Comparison of ENCODE assay signal across 8 mouse cellular contexts in the genomic region with DNA sequence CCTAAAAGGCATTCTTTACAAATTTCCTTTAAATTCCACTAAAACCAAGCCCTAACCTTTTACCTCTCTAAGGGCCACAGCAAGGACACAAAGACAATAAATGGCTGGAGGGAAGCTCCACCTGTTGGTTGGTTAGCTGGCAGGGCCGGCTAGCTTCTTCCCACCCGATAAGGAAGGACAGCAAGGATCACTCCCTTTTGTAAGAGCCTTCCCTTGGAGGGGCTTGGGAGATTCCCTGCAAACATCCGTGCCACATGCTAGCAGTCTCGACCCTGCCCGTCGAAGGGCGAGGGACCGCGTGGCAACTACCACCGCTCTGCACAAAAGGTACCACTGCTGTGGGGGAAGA. TPM values are rescaled to one million over a fixed set of nuclear protein-coding genes. Genes with fewer than 3 reads are reported as not detected.
DNase-seq lines count a peak whose midpoint lies in the region; ATAC-seq lines count a peak whose summit lies in the region.

No protein-coding gene starts in this region.

- peak overlapping the region; percentile 85 for H3K4me3 ChIP-seq in kidney, embryonic 16.5 days (ENCODE audit: low read length)
- peak overlapping the region; percentile 60 for H3K4me3 ChIP-seq in brown adipose tissue, adult 24 weeks (ENCODE audit: insufficient read depth, low read depth, low read length)
- peak overlapping the region; percentile 97 for H3K4me3 ChIP-seq in hindbrain, embryonic 16.5 days (ENCODE audit: low read length)
- H3K4me3 ChIP-seq in midbrain, embryonic 14.5 days (replicated peaks; ENCODE audit: low read depth, low read length), result peak overlapping the region; percentile 91

- H3K9me3 ChIP-seq in kidney, embryonic 16.5 days (ENCODE audit: low read length), result no peaks in the 10 kb centered on the region
- no peaks in the 10 kb centered on the region for H3K9me3 ChIP-seq in hindbrain, embryonic 16.5 days (ENCODE audit: control insufficient read depth, low read length)
- no peaks in the 10 kb centered on the region for H3K9me3 ChIP-seq in midbrain, embryonic 14.5 days (ENCODE audit: control insufficient read depth, low read length)

- WGBS in kidney, embryonic 16.5 days, result under 1% methylated on average over 10 of the region's 10 CpGs
- WGBS in hindbrain, embryonic 16.5 days, result under 1% methylated on average over 10 of the region's 10 CpGs
- 0% methylated on average over 10 of the region's 10 CpGs for WGBS in midbrain, embryonic 14.5 days

- no peaks in the 10 kb centered on the region for H3K27me3 ChIP-seq in kidney, embryonic 16.5 days (ENCODE audit: insufficient read depth, low read length)
- H3K27me3 ChIP-seq in hindbrain, embryonic 16.5 days (replicated peaks; ENCODE audit: control insufficient read depth, insufficient read depth, low read length), result no peaks in the 10 kb centered on the region
- H3K27me3 ChIP-seq in midbrain, embryonic 14.5 days (ENCODE audit: control insufficient read depth, insufficient read depth, low read length), result no peaks in the 10 kb centered on the region

- H3K36me3 ChIP-seq in kidney, embryonic 16.5 days (ENCODE audit: insufficient read depth, low read length), result peaks cover 17% of the 10 kb centered on the region
- H3K36me3 ChIP-seq in hindbrain, embryonic 16.5 days (ENCODE audit: control insufficient read depth, insufficient read depth, low read length), result peaks cover 7% of the 10 kb centered on the region; the same call in 1 of the 2 replicates
- peaks cover 24% of the 10 kb centered on the region for H3K36me3 ChIP-seq in midbrain, embryonic 14.5 days (ENCODE audit: control insufficient read depth, insufficient read depth, low read length)

- H3K27ac ChIP-seq in kidney, embryonic 16.5 days (ENCODE audit: low read length), result peak overlapping the region; percentile 99
- peak overlapping the region; percentile 2; the same call in 1 of the 2 replicates for H3K27ac ChIP-seq in brown adipose tissue, adult 24 weeks (replicated peaks; ENCODE audit: low read depth, low read length)
- peak overlapping the region; percentile 100 for H3K27ac ChIP-seq in hindbrain, embryonic 16.5 days (ENCODE audit: low read depth, low read length)
- peak overlapping the region; percentile 100 for H3K27ac ChIP-seq in midbrain, embryonic 14.5 days (replicated peaks; ENCODE audit: low read depth, low read length)

- no peak for DNase-seq in kidney, postnatal 14 days
- peak; percentile 77 for DNase-seq in midbrain, embryonic 14.5 days
- DNase-seq in natural killer cell, adult 2 months (ENCODE audit: low spot score in 2 of 2), result no peak
- DNase-seq in kidney, adult 18-20 months, result no peak
- DNase-seq in lung, postnatal 10 days, result no peak

- H3K9ac ChIP-seq in kidney, embryonic 16.5 days (replicated peaks; ENCODE audit: low read length), result peak overlapping the region; percentile 98
- peak overlapping the region; percentile 72 for H3K9ac ChIP-seq in hindbrain, embryonic 16.5 days (ENCODE audit: low read depth, low read length)
- peak overlapping the region; percentile 99 for H3K9ac ChIP-seq in midbrain, embryonic 14.5 days (replicated peaks; ENCODE audit: low read length)

- peaks cover 25% of the 10 kb centered on the region for H3K4me1 ChIP-seq in kidney, embryonic 16.5 days (ENCODE audit: insufficient read depth, low read length)
- H3K4me1 ChIP-seq in brown adipose tissue, adult 24 weeks (ENCODE audit: control insufficient read depth, insufficient read depth, insufficient read length, low read length), result peaks cover 6% of the 10 kb centered on the region; the same call in 1 of the 2 replicates
- H3K4me1 ChIP-seq in hindbrain, embryonic 16.5 days (ENCODE audit: control insufficient read depth, insufficient read depth, low read depth, low read length), result peaks cover 24% of the 10 kb centered on the region
- peaks cover 24% of the 10 kb centered on the region for H3K4me1 ChIP-seq in midbrain, embryonic 14.5 days (ENCODE audit: control insufficient read depth, insufficient read depth, low read length)

- peak overlapping the region; percentile 91 for H3K4me2 ChIP-seq in kidney, embryonic 16.5 days (replicated peaks; ENCODE audit: low read depth, low read length)
- H3K4me2 ChIP-seq in hindbrain, embryonic 16.5 days (ENCODE audit: low read length), result peak overlapping the region; percentile 77
- H3K4me2 ChIP-seq in midbrain, embryonic 14.5 days (ENCODE audit: low read length), result peak overlapping the region; percentile 75

- ATAC-seq in kidney, embryonic 16.5 days (ENCODE audit: low FRiP score, low TSS enrichment), result peak; percentile 5; the same call in 1 of the 2 replicates
- ATAC-seq in hindbrain, embryonic 16.5 days, result no peak; the same call in 1 of the 2 replicates
- ATAC-seq in midbrain, embryonic 14.5 days (ENCODE audit: low FRiP score, low TSS enrichment), result no peak

RNA-seq across cellular contexts. Expression of a gene that starts 1.0 kb away (rescaled TPM):
- polyA plus RNA-seq in kidney, embryonic 16.5 days (2015; fragmentation: Nextera tagmentation; extraction: Ambion mirVana), result 1,044 and 1,092 TPM in 2 replicates
- 52.7 and 91.0 TPM in 2 replicates for polyA plus RNA-seq in brown adipose tissue, adult 24 weeks (2012; ENCODE audit: insufficient read depth, insufficient read length, missing spikeins)
- polyA plus RNA-seq in hindbrain, embryonic 16.5 days (2015; fragmentation: Nextera tagmentation; extraction: Ambion mirVana), result 777 and 791 TPM in 2 replicates
- 792 and 872 TPM in 2 replicates for polyA plus RNA-seq in midbrain, embryonic 14.5 days (2014; fragmentation: Nextera tagmentation; extraction: Ambion mirVana)

Comparison
In these comparisons a context has a peak if more than half of its experiments do, and no peak if none do; other contexts are left out.
1. H3K27ac ChIP-seq: peak in every context shown above with its lines; median percentile 100 in hindbrain, embryonic 16.5 days; 100 in midbrain, embryonic 14.5 days; 99 in kidney, embryonic 16.5 days; 2 in brown adipose tissue, adult 24 weeks.